In the genomic region with DNA sequence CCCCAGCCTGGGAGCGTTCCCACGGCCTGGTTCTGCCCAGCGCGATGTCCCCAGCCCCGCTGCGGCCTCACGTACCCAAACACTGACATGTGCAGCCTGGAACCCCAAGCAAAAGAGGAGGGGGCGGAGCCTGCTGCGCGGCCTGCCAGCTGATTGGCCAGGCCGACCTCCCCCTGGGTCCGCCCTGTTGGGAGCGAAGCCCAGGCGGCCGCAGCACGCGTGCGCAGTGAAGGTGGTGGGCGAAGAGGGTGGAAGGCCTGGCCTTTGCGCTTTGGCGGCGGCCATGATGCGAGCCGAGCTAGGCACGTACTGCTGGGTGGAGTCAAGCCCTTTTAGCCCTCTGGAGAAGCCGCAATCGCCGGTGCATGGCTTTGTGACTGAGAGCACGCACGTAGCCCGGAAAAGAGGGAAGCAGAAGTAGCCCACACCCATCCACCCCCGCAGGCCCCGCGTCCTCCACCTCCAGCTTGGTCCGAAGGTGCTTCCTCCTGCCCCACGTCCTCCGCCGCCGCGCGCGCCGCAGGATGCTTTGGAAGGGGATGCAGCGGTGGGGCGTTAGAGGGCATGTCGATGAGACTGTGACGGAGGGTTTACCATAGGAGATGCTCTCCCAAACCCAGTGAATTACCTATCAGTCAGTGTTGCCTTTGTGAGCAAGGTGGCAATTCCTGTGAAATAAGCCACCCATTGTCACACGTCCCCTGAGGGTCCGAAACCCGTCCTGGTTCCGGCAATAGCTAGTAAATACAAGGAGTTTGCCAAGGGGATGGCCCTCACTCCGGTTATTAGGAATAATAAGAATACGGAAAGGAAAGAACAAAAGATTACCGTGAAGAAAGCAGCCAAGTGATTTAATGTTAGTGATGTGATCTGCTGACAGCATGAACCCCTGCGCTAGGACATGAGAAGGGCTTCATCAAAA, we compare ENCODE assay signal across 7 mouse cellular contexts. TPM values are rescaled to one million over a fixed set of nuclear protein-coding genes. Genes with fewer than 3 reads are reported as not detected.
A peak's percentile ranks its signal among the peaks of the same experiment; 100 is the strongest.
DNase-seq lines count a peak whose midpoint lies in the region; ATAC-seq and TF ChIP-seq lines count a peak whose summit lies in the region.

No protein-coding gene starts in this region.

- peaks cover 10% of the 10 kb centered on the region; the same call in 1 of the 2 replicates for H3K36me3 ChIP-seq in intestine, postnatal 0 days (ENCODE audit: control insufficient read depth, insufficient read depth)
- peaks cover 18% of the 10 kb centered on the region for H3K36me3 ChIP-seq in midbrain, embryonic 12.5 days
- peaks cover 15% of the 10 kb centered on the region for H3K36me3 ChIP-seq in small intestine, adult 2 months (ENCODE audit: control insufficient read depth, insufficient read depth, low read length)

- peak overlapping the region; percentile 50 for H3K4me3 ChIP-seq in intestine, postnatal 0 days (ENCODE audit: low read depth, low read length)
- H3K4me3 ChIP-seq in midbrain, embryonic 12.5 days: peak overlapping the region; percentile 57
- peak overlapping the region; percentile 76 for H3K4me3 ChIP-seq in small intestine, adult 2 months (ENCODE audit: low read depth, low read length)

- 5% methylated on average over 55 of the region's 55 CpGs for WGBS in intestine, postnatal 0 days
- 6% methylated on average over 48 of the region's 55 CpGs for WGBS in midbrain, embryonic 12.5 days
- WGBS in small intestine, adult 2 months: 3% methylated on average over 55 of the region's 55 CpGs

- no peaks in the 10 kb centered on the region; the same call in 1 of the 2 replicates for H3K4me1 ChIP-seq in intestine, postnatal 0 days (replicated peaks; ENCODE audit: control insufficient read depth, insufficient read depth, low read length)
- peaks cover 9% of the 10 kb centered on the region; the same call in 1 of the 2 replicates for H3K4me1 ChIP-seq in midbrain, embryonic 12.5 days
- H3K4me1 ChIP-seq in small intestine, adult 2 months (ENCODE audit: control insufficient read depth, insufficient read depth, insufficient read length, low read length): peaks cover 2% of the 10 kb centered on the region; the same call in 1 of the 2 replicates

- H3K9me3 ChIP-seq in intestine, postnatal 0 days (ENCODE audit: control insufficient read depth): no peaks in the 10 kb centered on the region
- no peaks in the 10 kb centered on the region for H3K9me3 ChIP-seq in midbrain, embryonic 12.5 days

- intact Hi-C loops in left cerebral cortex, postnatal 4 days (cut with DNase I): no loop called here

- peak; percentile 98 for ATAC-seq in intestine, postnatal 0 days
- ATAC-seq in midbrain, embryonic 12.5 days (ENCODE audit: low FRiP score, low read depth): peak; percentile 99

- peak; percentile 98 for DNase-seq in adrenal gland, adult 8-10 months
- peak; percentile 98 for DNase-seq in embryo, embryonic 9.5 days (ENCODE audit: extremely low spot score)
- DNase-seq in gastrocnemius, postnatal 4 days (ENCODE audit: low spot score in 2 of 2): peak; percentile 98
- peak; percentile 99 for DNase-seq in left cerebral cortex, postnatal 4 days

- peak overlapping the region; percentile 58 for H3K9ac ChIP-seq in intestine, postnatal 0 days (ENCODE audit: low read depth, low read length)
- peak overlapping the region; percentile 84 for H3K9ac ChIP-seq in midbrain, embryonic 12.5 days (replicated peaks)

- H3K27ac ChIP-seq in intestine, postnatal 0 days (ENCODE audit: low read depth, low read length): peak overlapping the region; percentile 93
- peak overlapping the region; percentile 99 for H3K27ac ChIP-seq in midbrain, embryonic 12.5 days (replicated peaks)
- peak overlapping the region; percentile 84 for H3K27ac ChIP-seq in small intestine, adult 2 months (ENCODE audit: insufficient read depth, low read depth, low read length)

- TF ChIP-seq CTCF in intestine, postnatal 0 days (IDR thresholded peaks at IDR 0.05; ENCODE audit: low read depth): peak; percentile 29; the same call in 1 of the 2 replicates
- TF ChIP-seq CTCF in small intestine, adult 2 months (IDR thresholded peaks at IDR 0.05; ENCODE audit: extremely low read depth, insufficient read length, insufficient replicate concordance, low read depth, low read length): no peak

- peak; percentile 90 for TF ChIP-seq POLR2A in small intestine, adult 2 months (IDR thresholded peaks at IDR 0.05; ENCODE audit: low read depth, low read length)

- H3K27me3 ChIP-seq in intestine, postnatal 0 days (replicated peaks; ENCODE audit: control insufficient read depth, insufficient read depth, low read length): no peaks in the 10 kb centered on the region
- no peaks in the 10 kb centered on the region for H3K27me3 ChIP-seq in midbrain, embryonic 12.5 days
- no peaks in the 10 kb centered on the region for H3K27me3 ChIP-seq in small intestine, adult 2 months (ENCODE audit: control insufficient read depth, insufficient read depth, low read length)

- H3K4me2 ChIP-seq in intestine, postnatal 0 days (replicated peaks; ENCODE audit: low read depth): peak overlapping the region; percentile 78
- peak overlapping the region; percentile 79 for H3K4me2 ChIP-seq in midbrain, embryonic 12.5 days (replicated peaks)

RNA-seq across cellular contexts. Expression of a gene that starts 0.9 kb away (rescaled TPM):
- total RNA-seq in adrenal gland, adult 8-10 months (2022): under 1 TPM; 0.16 to 0.34 (median 0.27) TPM
- 1 to 10 TPM in 1 of 2 experiments, under 1 TPM in 1; 0.83 to 1.3 TPM for total RNA-seq in gastrocnemius, postnatal 4 days (2021)
- 0.44 and 0.54 TPM in 2 replicates for polyA plus RNA-seq in intestine, postnatal 0 days (2015; fragmentation: Nextera tagmentation; extraction: Ambion mirVana)
- under 1 TPM; 0.32 to 0.62 TPM for total RNA-seq in left cerebral cortex, postnatal 4 days (2021)
- polyA plus RNA-seq in midbrain, embryonic 12.5 days (2016; fragmentation: Nextera tagmentation; extraction: Ambion mirVana): 0.34 and 0.47 TPM in 2 replicates
- not detected in 2 replicates for polyA plus RNA-seq in small intestine, adult 2 months (2012; rRNA removed)

RNA-seq across cellular contexts. Expression of a gene that starts 5.5 kb away (rescaled TPM):
- 1 to 10 TPM in 2 of 4 experiments, under 1 TPM in 1, not detected in 1; 0.89 to 2.2 (median 1.1) TPM for total RNA-seq in adrenal gland, adult 8-10 months (2022)
- total RNA-seq in gastrocnemius, postnatal 4 days (2021): 1 to 10 TPM; 2.8 to 4.9 TPM
- polyA plus RNA-seq in intestine, postnatal 0 days (2015; fragmentation: Nextera tagmentation; extraction: Ambion mirVana): 18.0 and 32.7 TPM in 2 replicates
- 1 to 10 TPM; 5.0 to 8.0 TPM for total RNA-seq in left cerebral cortex, postnatal 4 days (2021)
- 21.9 and 26.8 TPM in 2 replicates for polyA plus RNA-seq in midbrain, embryonic 12.5 days (2016; fragmentation: Nextera tagmentation; extraction: Ambion mirVana)
- 3.5 and 4.8 TPM in 2 replicates for polyA plus RNA-seq in small intestine, adult 2 months (2012; rRNA removed)

RNA-seq across cellular contexts. Expression of a gene that starts 24.7 kb away (rescaled TPM):
- 10 to 100 TPM; 58.7 to 68.6 (median 63.6) TPM for total RNA-seq in adrenal gland, adult 8-10 months (2022)
- 10 to 100 TPM; 38.0 to 41.6 TPM for total RNA-seq in gastrocnemius, postnatal 4 days (2021)
- 94.2 and 97.2 TPM in 2 replicates for polyA plus RNA-seq in intestine, postnatal 0 days (2015; fragmentation: Nextera tagmentation; extraction: Ambion mirVana)
- total RNA-seq in left cerebral cortex, postnatal 4 days (2021): 10 to 100 TPM; 38.8 to 44.1 TPM
- 54.5 and 56.5 TPM in 2 replicates for polyA plus RNA-seq in midbrain, embryonic 12.5 days (2016; fragmentation: Nextera tagmentation; extraction: Ambion mirVana)
- 3.7 and 5.8 TPM in 2 replicates for polyA plus RNA-seq in small intestine, adult 2 months (2012; rRNA removed)

RNA-seq across cellular contexts. Expression of a gene that starts 25.0 kb away (rescaled TPM):
- total RNA-seq in adrenal gland, adult 8-10 months (2022): 1 to 10 TPM; 2.0 to 4.5 (median 3.5) TPM
- total RNA-seq in gastrocnemius, postnatal 4 days (2021): 1 to 10 TPM; 1.7 to 2.0 TPM
- polyA plus RNA-seq in intestine, postnatal 0 days (2015; fragmentation: Nextera tagmentation; extraction: Ambion mirVana): 0.31 and 0.70 TPM in 2 replicates
- 1 to 10 TPM; 3.1 to 3.6 TPM for total RNA-seq in left cerebral cortex, postnatal 4 days (2021)
- 3.4 and 3.6 TPM in 2 replicates for polyA plus RNA-seq in midbrain, embryonic 12.5 days (2016; fragmentation: Nextera tagmentation; extraction: Ambion mirVana)
- polyA plus RNA-seq in small intestine, adult 2 months (2012; rRNA removed): 0.08 TPM in 1 of 2 replicates, not detected in the other

Comparison
In these comparisons a context has a peak if more than half of its experiments do, and no peak if none do; other contexts are left out.
1. Peak in every context shown above with its lines: DNase-seq, ATAC-seq, H3K4me3 ChIP-seq and H3K27ac ChIP-seq.